Mouse (Mus musculus) hindbrain, embryonic 16.5 days (tissue): ENCODE measurements at regions not wholly inside any gene's neighbourhood (a gene's known extent, or its start where the extent isn't known, plus 50 kb on each side); places are given as distances from the start of the nearest gene placed in this dataset.

Experiments
- ATAC-seq: fragments of 200-750 bp; cut with Nextera tagmentation; 2 replicates; pipeline ENCODE4 v1.8.0; 2017; ENCODE audit warnings: moderate TSS enrichment, moderate library complexity
- H3K27ac ChIP-seq: fragments of 300-500 bp; sonication (generic); 2 replicates; pipeline ENCODE4 v1.5.1; 2014; ENCODE audit warnings: low read depth, mild to moderate bottlenecking, control low read depth, low read length, moderate library complexity
- H3K27me3 ChIP-seq: fragments of 300-500 bp; sonication (generic); replicated peaks from 2 replicates; pipeline ENCODE4 v1.6.1; 2014; ENCODE audit warnings: low read length; ENCODE audit not compliant: control insufficient read depth, insufficient read depth
- H3K36me3 ChIP-seq: fragments of 300-500 bp; sonication (generic); 2 replicates; pipeline ENCODE4 v1.6.1; 2014; ENCODE audit warnings: mild to moderate bottlenecking, low read length, moderate library complexity, mixed read lengths; ENCODE audit not compliant: control insufficient read depth, insufficient read depth
- H3K4me1 ChIP-seq: fragments of 300-500 bp; sonication (generic); 2 replicates; pipeline ENCODE4 v1.6.1; 2014; ENCODE audit warnings: low read depth, low read length; ENCODE audit not compliant: control insufficient read depth, insufficient read depth
- H3K4me2 ChIP-seq: fragments of 300-500 bp; sonication (generic); 2 replicates; pipeline ENCODE4 v1.6.1; 2014; ENCODE audit warnings: mild to moderate bottlenecking, low read length, control low read depth, moderate library complexity
- H3K4me3 ChIP-seq: fragments of 300-500 bp; sonication (generic); 2 replicates; pipeline ENCODE4 v1.5.1; 2014; ENCODE audit warnings: mild to moderate bottlenecking, low read length, control low read depth, moderate library complexity
- H3K9ac ChIP-seq: fragments of 300-500 bp; sonication (generic); 2 replicates; pipeline ENCODE4 v1.6.1; 2014; ENCODE audit warnings: low read depth, mild to moderate bottlenecking, control low read depth, low read length, moderate library complexity
- H3K9me3 ChIP-seq: fragments of 300-500 bp; sonication (generic); 2 replicates; pipeline ENCODE4 v1.6.1; 2014; ENCODE audit warnings: mild to moderate bottlenecking, low read length, moderate library complexity; ENCODE audit not compliant: control insufficient read depth
- WGBS: fragments of 180-500 bp; shearing (Covaris S2); extraction: QIAGEN DNeasy Blood & Tissue Kit; methylation state at CpG from one replicate; pipeline ENCODE4 v1.1.7; 2014; 5-methylcytosine and 5-hydroxymethylcytosine counted together

DNA sequence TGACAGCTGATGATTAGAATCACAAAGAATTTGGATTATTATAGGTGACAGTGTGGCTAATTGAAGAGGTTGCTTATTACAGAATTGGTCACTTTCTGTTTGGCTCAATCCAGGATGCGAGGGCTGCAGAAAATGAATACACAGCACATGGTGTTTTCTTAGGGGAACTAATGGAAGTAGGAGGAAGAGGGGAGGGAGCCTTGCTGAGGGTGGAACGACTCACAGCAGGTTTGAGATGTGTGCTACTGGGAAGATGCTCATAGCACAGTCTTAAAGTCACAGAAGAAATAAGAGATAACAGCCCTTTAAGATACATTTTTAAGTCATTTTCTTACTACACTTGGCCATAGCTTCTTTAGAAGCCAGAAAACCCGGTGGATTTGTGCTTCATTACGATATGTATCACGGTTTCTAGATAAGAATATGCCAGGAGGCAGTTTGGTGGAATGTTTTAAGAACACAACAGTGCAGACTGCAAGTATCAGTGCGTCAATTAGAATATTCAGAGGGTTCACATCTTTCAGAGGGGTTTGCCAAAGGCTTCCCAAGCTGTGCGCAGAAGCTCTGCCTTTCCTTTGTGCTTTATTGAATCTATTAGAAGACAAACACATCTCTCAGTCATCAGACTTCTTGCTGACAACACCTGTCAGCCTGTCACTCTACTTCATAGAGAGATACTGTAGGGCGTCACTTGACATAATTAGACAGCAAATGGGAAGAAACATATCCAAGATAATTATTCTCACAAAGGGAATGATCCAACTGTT, 853.7 kb downstream of the Otol1 start:
- WGBS = 63% methylated on average over 8 of the region's 8 CpGs
- H3K36me3 ChIP-seq = no peaks in the 10 kb centered on the region
- H3K4me2 ChIP-seq = no peak overlapping the region
- peak; percentile 68 for ATAC-seq
- H3K27ac ChIP-seq = no peak overlapping the region
- no peak overlapping the region for H3K9ac ChIP-seq
- no peak overlapping the region for H3K4me3 ChIP-seq
- no peaks in the 10 kb centered on the region for H3K9me3 ChIP-seq
- no peaks in the 10 kb centered on the region for H3K4me1 ChIP-seq
- no peaks in the 10 kb centered on the region for H3K27me3 ChIP-seq

DNA sequence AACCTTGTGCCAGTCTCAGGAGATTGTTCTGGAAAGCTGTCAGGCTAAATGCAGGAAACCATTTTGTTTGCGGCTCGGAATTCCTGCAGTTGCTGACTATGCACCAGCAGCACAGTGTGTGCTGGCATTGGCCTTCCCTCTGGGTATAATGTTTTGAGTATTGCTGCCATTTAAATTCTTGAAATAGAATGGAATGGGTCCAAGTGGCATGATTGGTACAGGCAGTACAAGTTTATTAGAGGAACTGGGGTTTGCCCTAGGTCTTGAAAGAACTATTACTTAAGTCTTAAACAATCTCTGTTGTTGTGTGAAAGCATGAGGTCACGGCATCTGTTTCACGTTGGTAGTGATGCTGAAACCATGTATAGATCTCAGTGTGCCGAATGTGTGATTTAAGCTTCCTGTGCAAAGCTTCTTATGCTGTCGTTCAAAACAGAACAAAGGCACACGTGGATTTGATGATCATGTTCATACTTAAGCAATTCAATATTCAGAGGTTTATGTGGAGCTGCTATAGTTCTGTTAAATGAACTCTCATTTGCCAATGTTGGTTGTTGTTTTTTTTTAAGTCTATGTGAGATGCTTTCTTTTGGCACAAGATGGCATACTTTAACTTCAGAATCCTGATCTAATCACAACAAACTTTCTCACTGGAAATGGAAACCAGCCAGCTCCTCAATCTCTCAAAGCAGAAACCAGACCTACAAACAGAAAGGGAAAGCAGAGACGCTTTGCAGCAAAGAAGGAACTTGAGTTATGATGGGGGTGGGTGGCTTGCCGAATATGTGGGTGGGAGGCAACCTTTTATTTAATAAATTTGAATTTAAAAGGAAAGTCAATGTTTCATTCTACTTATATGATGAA, 866.5 kb downstream of the Otol1 start:
- Histone ChIP-seq H3K9me3 (no peaks in the 10 kb centered on the region), H3K27me3 (no peaks in the 10 kb centered on the region), H3K36me3 (no peaks in the 10 kb centered on the region), H3K27ac (no peak overlapping the region), H3K9ac (no peak overlapping the region), H3K4me2 (no peak overlapping the region), H3K4me3 (no peak overlapping the region), H3K4me1 (no peaks in the 10 kb centered on the region)
- WGBS = 64% methylated on average over 9 of the region's 9 CpGs
- ATAC-seq = peak; percentile 9; the same call in 1 of the 2 replicates

DNA sequence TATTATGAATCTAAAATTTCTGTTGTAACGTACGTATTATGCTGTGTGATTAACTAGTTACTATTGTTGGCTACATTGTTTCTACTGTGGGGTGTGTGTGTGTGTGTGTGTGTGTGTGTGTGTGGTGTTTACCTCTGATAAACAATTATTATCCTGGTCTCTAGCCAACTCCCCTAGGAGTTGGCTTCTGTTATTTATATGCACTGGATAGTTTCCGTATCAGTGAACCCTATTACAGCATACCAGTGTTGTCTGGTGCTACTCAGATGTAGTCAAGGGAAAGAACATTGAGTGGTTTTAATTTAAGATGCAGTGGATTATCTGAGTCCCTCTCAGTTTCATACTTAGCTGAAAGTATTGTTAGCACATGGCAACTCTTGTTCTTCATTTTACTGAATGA, 867.2 kb downstream of the Otol1 start:
- peak; percentile 74 for ATAC-seq
- H3K27ac ChIP-seq = no peak overlapping the region

More for the DNA sequence above, 867.2 kb downstream of the Otol1 start:
- H3K4me1 ChIP-seq = no peaks in the 10 kb centered on the region
- no peak overlapping the region for H3K4me3 ChIP-seq
- no peaks in the 10 kb centered on the region for H3K27me3 ChIP-seq
- no peak overlapping the region for H3K4me2 ChIP-seq
- no peaks in the 10 kb centered on the region for H3K36me3 ChIP-seq
- no peak overlapping the region for H3K9ac ChIP-seq
- 48% methylated on average over 3 of the region's 3 CpGs for WGBS
- H3K9me3 ChIP-seq = no peaks in the 10 kb centered on the region
